Mouse (Mus musculus) liver, adult 2 months (tissue): ENCODE data around the gene Cldn4. TPM values are rescaled to one million over a fixed set of nuclear protein-coding genes. Genes with fewer than 3 reads are reported as not detected.
"Not testable (repeated sequence)": the region's sequence is repeated elsewhere in the genome, so short reads cannot be mapped to it uniquely, and the experiment has no call there.

Experiments used
- DNase-seq: peaks from one replicate; pipeline ENCODE4 v3.0.0-alpha.2; 2011; ENCODE audit warnings: low read depth, low spot score; ENCODE audit errors: extremely low read depth
- H3K27ac ChIP-seq: fragments of 200-500 bp; replicated peaks from 2 replicates; pipeline ENCODE4 v1.5.1; 2012; ENCODE audit warnings: low read depth, mild to moderate bottlenecking, control low read depth, inconsistent platforms, low read length; ENCODE audit not compliant: insufficient read depth
- H3K27me3 ChIP-seq: fragments of 200-500 bp; 2 replicates; pipeline ENCODE4 v1.6.1; 2012; ENCODE audit warnings: mild to moderate bottlenecking, moderate library complexity, low read length, inconsistent platforms; ENCODE audit not compliant: control insufficient read depth, insufficient read depth
- H3K36me3 ChIP-seq: fragments of 200-500 bp; 2 replicates; pipeline ENCODE4 v1.6.1; 2012; ENCODE audit warnings: low read length, inconsistent platforms; ENCODE audit not compliant: control insufficient read depth, insufficient read depth
- H3K4me1 ChIP-seq: fragments of 200-500 bp; 2 replicates; pipeline ENCODE4 v1.6.1; 2011; ENCODE audit warnings: low read length; ENCODE audit not compliant: control insufficient read depth, insufficient read depth
- H3K4me3 ChIP-seq: fragments of 200-500 bp; 2 replicates; pipeline ENCODE4 v1.5.1; 2011; ENCODE audit warnings: low read depth, mild to moderate bottlenecking, control low read depth, low read length, moderate library complexity; ENCODE audit not compliant: insufficient read depth
- H3K79me2 ChIP-seq: fragments of 200-500 bp; 2 replicates; pipeline ENCODE4 v1.6.1; 2012; ENCODE audit warnings: inconsistent platforms, mild to moderate bottlenecking, low read length, moderate library complexity; ENCODE audit not compliant: control insufficient read depth, insufficient read depth
- H3K9ac ChIP-seq: fragments of 200-500 bp; 2 replicates; pipeline ENCODE4 v1.6.1; 2012; ENCODE audit warnings: low read depth, mild to moderate bottlenecking, control low read depth, inconsistent platforms, low read length
- CTCF ChIP-seq: fragments of 200-500 bp; IDR thresholded peaks from 2 replicates; pipeline ENCODE4 v1.5.1; 2011; ENCODE audit warnings: low read depth, low read length, control low read depth
- POLR2A ChIP-seq: fragments of 200-500 bp; IDR thresholded peaks from 2 replicates; pipeline ENCODE4 v1.6.1; 2011; ENCODE audit warnings: low read length, control low read depth; ENCODE audit not compliant: insufficient read depth; ENCODE audit errors: extremely low read depth
- WGBS: fragments of 180-500 bp; shearing (Covaris S2); methylation state at CpG from one replicate; pipeline ENCODE4 v1.1.7; 2018; 5-methylcytosine and 5-hydroxymethylcytosine counted together
- polyA plus RNA-seq: library from polyadenylated mRNA; depleted of rRNA; stranded (reverse); fragments of >200 nt; gene quantifications from 2 replicates; pipeline ENCODE4 v1.2.3, GENCODE M21; 2012
- total RNA-seq: library from RNA; depleted of rRNA; stranded (reverse); fragments of >200 nt; gene quantifications from 2 replicates; pipeline ENCODE4 v1.2.3, GENCODE M21; 2014

The Cldn4 gene
- total and polyA plus RNA-seq, 2 experiments: 0.09 TPM

- 80% methylated on average over 8 of the region's 8 CpGs for WGBS
- no peak for DNase-seq
Measured at GRCm38 (mm10) chr5:134970671-134971070, 23.9 kb upstream of the Cldn4 start.

DNA sequence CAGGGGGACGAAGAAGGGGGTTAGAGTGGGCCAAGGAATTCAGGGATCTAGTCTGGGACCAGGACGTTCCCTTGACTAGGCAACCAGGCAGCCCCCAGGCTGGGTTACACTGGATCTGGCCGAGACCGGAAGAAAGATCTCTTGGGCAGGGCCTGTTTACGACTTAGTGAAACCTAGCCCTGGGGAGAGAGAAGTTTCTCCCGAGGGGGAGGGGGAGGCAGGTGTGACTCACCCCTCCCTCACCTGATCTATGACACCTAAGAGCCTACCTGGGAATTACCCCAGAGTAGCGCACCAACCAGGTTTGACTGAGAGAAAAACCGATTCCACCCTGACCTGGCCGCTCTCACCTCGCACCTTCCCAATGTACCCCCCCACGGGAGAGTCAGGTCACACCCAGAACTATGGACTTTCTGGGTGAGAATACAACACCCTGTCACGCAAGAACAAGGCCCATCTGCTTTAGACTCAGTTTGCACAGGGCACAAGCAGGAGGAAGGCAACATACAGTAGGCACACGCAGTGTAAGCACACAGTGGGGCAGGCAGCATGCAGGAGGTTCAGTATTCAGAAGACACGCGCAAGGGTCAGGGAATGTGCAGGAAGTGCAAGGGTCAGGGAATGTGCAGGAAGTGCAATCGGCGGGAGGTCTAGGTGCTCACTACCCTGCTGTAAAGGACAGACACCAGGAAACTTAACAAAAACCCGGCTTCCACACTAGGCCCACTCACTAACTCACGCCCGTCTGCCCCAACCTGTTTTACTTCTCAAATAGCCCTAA lies 20.6 kb upstream of the Cldn4 start:
- Histone ChIP-seq H3K27me3 (no peaks in the 10 kb centered on the region), H3K9ac (no peak overlapping the region), H3K79me2 (no peaks in the 10 kb centered on the region), H3K4me1 (no peaks in the 10 kb centered on the region), H3K36me3 (no peaks in the 10 kb centered on the region), H3K27ac (no peak overlapping the region), H3K4me3 (no peak overlapping the region)
- TF ChIP-seq POLR2A (no peak), CTCF (no peak)
- DNase-seq: no peak
- 76% methylated on average over 20 of the region's 20 CpGs for WGBS

More at GRCm38 (mm10) chr5:134970671-134971070, 23.9 kb upstream of the Cldn4 start:
- H3K27ac ChIP-seq: no peak overlapping the region
- no peak overlapping the region for H3K4me3 ChIP-seq
- H3K27me3 ChIP-seq: no peaks in the 10 kb centered on the region
- no peak for TF ChIP-seq CTCF
- no peak for TF ChIP-seq POLR2A
- H3K4me1 ChIP-seq: peaks cover 2% of the 10 kb centered on the region; the same call in 1 of the 2 replicates
- H3K9ac ChIP-seq: no peak overlapping the region
- H3K36me3 ChIP-seq: no peaks in the 10 kb centered on the region
- H3K79me2 ChIP-seq: no peaks in the 10 kb centered on the region

- no peak for TF ChIP-seq POLR2A
- TF ChIP-seq CTCF: peak; percentile 78
- H3K27me3 ChIP-seq: no peaks in the 10 kb centered on the region
- no peaks in the 10 kb centered on the region for H3K4me1 ChIP-seq
- no peaks in the 10 kb centered on the region for H3K36me3 ChIP-seq
- H3K9ac ChIP-seq: peak overlapping the region; percentile 55
- peak overlapping the region; percentile 11 for H3K4me3 ChIP-seq
- H3K27ac ChIP-seq: peak overlapping the region; percentile 6
- peak; percentile 78 for DNase-seq
- no peaks in the 10 kb centered on the region for H3K79me2 ChIP-seq
- WGBS: 4% methylated on average over 33 of the region's 33 CpGs
Measured at GRCm38 (mm10) chr5:134965852-134966821, 19.4 kb upstream of the Cldn4 start.

GRCm38 (mm10) chr5:134965473-134965851 lies 18.7 kb upstream of the Cldn4 start:
- peak overlapping the region; percentile 11; the same call in 1 of the 2 replicates for H3K4me3 ChIP-seq
- H3K9ac ChIP-seq: peak overlapping the region; percentile 55
- DNase-seq: peak; percentile 67
- TF ChIP-seq POLR2A (no peak), CTCF (peak; percentile 78)
- no peaks in the 10 kb centered on the region for H3K27me3 ChIP-seq
- no peaks in the 10 kb centered on the region for H3K36me3 ChIP-seq
- H3K79me2 ChIP-seq: no peaks in the 10 kb centered on the region
- 8% methylated on average over 10 of the region's 10 CpGs for WGBS
- H3K4me1 ChIP-seq: no peaks in the 10 kb centered on the region
- H3K27ac ChIP-seq: no peak overlapping the region

DNA sequence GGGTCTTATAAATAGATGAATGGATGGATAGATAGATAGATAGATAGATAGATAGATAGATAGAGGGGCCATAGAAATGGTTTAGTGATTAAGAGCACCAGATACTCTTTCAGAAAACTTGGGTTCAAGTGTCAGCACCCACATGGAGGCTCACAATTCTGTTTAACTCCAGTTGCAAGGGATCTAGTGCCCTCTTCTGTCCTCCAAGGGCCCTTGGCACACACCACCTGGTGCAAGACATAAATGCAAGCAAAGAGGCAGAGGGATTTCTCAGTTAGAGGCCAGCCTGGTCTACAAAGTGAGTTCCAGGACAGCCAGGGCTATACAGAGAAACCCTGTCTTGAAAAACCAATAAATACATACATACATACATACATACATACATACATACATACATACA lies 17.9 kb upstream of the Cldn4 start:
- H3K27ac ChIP-seq, DNase-seq, H3K27me3 ChIP-seq, H3K79me2 ChIP-seq, H3K4me1 ChIP-seq, H3K36me3 ChIP-seq, H3K4me3 ChIP-seq, H3K9ac ChIP-seq: not testable (repeated sequence)
